Mouse (Mus musculus) regulatory T cell (primary cell): Measurements from ENCODE around the gene Arsb.
"Not testable (repeated sequence)": the region's sequence is repeated elsewhere in the genome, so short reads cannot be mapped to it uniquely, and the experiment has no call there.

Experiments used
- in situ Hi-C: fragments of 300-600 bp; cut with MboI, MseI; formaldehyde crosslinking; loops from one replicate; pipeline ENCODE4 v1.15.1; 2025; ENCODE audit warnings: high pct_unique_total_duplicates

The Arsb gene

GRCm38 (mm10) chr13:93787647-93788046 lies 16.2 kb downstream of the Arsb start:
- in situ Hi-C loops, result no loop called here

GRCm38 (mm10) chr13:93792945-93793642 lies 21.7 kb downstream of the Arsb start:
- in situ Hi-C loops, result loop anchor here (5.0 kb wide), 2 partner anchors 34 to 339 kb away; no protein-coding TSS in a partner anchor

- in situ Hi-C loops, result loop anchor here (5.0 kb wide), 2 partner anchors 34 to 339 kb away; no protein-coding TSS in a partner anchor
These were observed 22.3 kb downstream of the Arsb start for GRCm38 (mm10) chr13:93793643-93794182.

- in situ Hi-C loops, result no loop called here
These were observed 25.7 kb downstream of the Arsb start for GRCm38 (mm10) chr13:93797011-93797600.

GRCm38 (mm10) chr13:93810311-93810710 lies 38.9 kb downstream of the Arsb start:
- in situ Hi-C loops, result not testable (repeated sequence)

GRCm38 (mm10) chr13:93814081-93814480 lies 42.7 kb downstream of the Arsb start:
- in situ Hi-C loops, result no loop called here

- in situ Hi-C loops, result no loop called here
These were observed 43.2 kb downstream of the Arsb start for GRCm38 (mm10) chr13:93814676-93815075.

GRCm38 (mm10) chr13:93815128-93815527 lies 43.7 kb downstream of the Arsb start:
- in situ Hi-C loops, result no loop called here

GRCm38 (mm10) chr13:93816127-93816526 lies 44.7 kb downstream of the Arsb start:
- in situ Hi-C loops, result no loop called here

- in situ Hi-C loops, result no loop called here
These were observed 45.4 kb downstream of the Arsb start for GRCm38 (mm10) chr13:93816688-93817331.

- in situ Hi-C loops, result no loop called here
These were observed 48.7 kb downstream of the Arsb start for GRCm38 (mm10) chr13:93820173-93820572.

GRCm38 (mm10) chr13:93822001-93822400 lies 50.6 kb downstream of the Arsb start:
- in situ Hi-C loops, result no loop called here

- in situ Hi-C loops, result loop anchor here (5.0 kb wide), 1 partner anchor 34 kb away; no protein-coding TSS in a partner anchor
These were observed 54.5 kb downstream of the Arsb start for GRCm38 (mm10) chr13:93825792-93826558.

- in situ Hi-C loops, result loop anchor here (5.0 kb wide), 1 partner anchor 35 kb away; no protein-coding TSS in a partner anchor
These were observed 56.3 kb downstream of the Arsb start for GRCm38 (mm10) chr13:93827745-93828144.

- in situ Hi-C loops, result loop anchor here (5.0 kb wide), 1 partner anchor 37 kb away; no protein-coding TSS in a partner anchor
These were observed 58.3 kb downstream of the Arsb start for GRCm38 (mm10) chr13:93829565-93830293.

GRCm38 (mm10) chr13:93830294-93830645 lies 58.8 kb downstream of the Arsb start:
- in situ Hi-C loops, result no loop called here

- in situ Hi-C loops, result no loop called here
These were observed 66.2 kb downstream of the Arsb start for GRCm38 (mm10) chr13:93837481-93838225.

GRCm38 (mm10) chr13:93838431-93839136 lies 67.2 kb downstream of the Arsb start:
- in situ Hi-C loops, result no loop called here

GRCm38 (mm10) chr13:93839137-93839630 lies 67.8 kb downstream of the Arsb start:
- in situ Hi-C loops, result no loop called here
